Mouse (Mus musculus) liver, postnatal 0 days (tissue): ENCODE data around the gene Dnajc16.

Experiments
- CTCF ChIP-seq: sonication (generic); IDR thresholded peaks from 2 replicates; pipeline ENCODE4 v1.5.1; 2016; ENCODE audit warnings: antibody characterized with exemption, low read depth
- EP300 ChIP-seq: IDR thresholded peaks from 2 replicates; pipeline ENCODE4 v1.6.1; 2016; ENCODE audit warnings: antibody characterized with exemption, low read depth, mild to moderate bottlenecking

DNA sequence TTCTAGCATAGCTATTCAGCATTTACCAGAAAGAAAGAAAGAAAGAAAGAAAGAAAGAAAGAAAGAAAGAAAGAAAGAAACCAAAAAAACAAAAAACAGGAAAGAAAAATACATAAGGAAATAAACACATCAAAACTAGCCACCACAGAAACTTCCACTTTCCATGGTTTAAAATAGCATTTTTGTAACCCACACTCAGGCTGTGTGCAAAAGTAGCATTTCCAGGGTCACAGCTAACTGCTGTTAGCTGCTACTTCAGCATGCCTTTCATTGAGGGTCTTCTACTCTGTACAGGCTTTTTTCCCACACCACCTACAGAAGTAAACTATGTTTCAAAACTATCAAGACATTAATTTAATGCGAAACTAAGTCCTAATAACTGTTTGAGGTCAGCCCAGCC is 71.4 kb downstream of the Dnajc16 start:
- TF ChIP-seq CTCF = no peak
- no peak for TF ChIP-seq EP300
